Mouse (Mus musculus) CH12.LX (cell line): ENCODE data around the gene Acadl. TPM values are rescaled to one million over a fixed set of nuclear protein-coding genes. Genes with fewer than 3 reads are reported as not detected.

Experiments
- DNase-seq: peaks from one replicate; pipeline ENCODE4 v3.0.0-alpha.2; 2013; ENCODE audit errors: extremely low read depth
- H3K27ac ChIP-seq: 2 replicates; pipeline ENCODE4 v1.5.1; 2012; ENCODE audit warnings: low read depth, mild to moderate bottlenecking, control low read depth, moderate library complexity; ENCODE audit not compliant: insufficient read depth
- H3K27me3 ChIP-seq: replicated peaks from 2 replicates; pipeline ENCODE3; 2012; ENCODE audit warnings: inconsistent platforms
- H3K36me3 ChIP-seq, 2 experiments: replicated peaks in 1 of 2; 2 replicates each; pipeline versions ENCODE3 to v1.6.1; 2012; ENCODE audit warnings: inconsistent platforms in 1 of 2, low read length in 1 of 2, mild to moderate bottlenecking in 1 of 2, mixed read lengths in 1 of 2, moderate library complexity in 1 of 2; ENCODE audit not compliant: control insufficient read depth in 1 of 2, insufficient read depth in 1 of 2
- H3K4me1 ChIP-seq, 2 experiments: 2 replicates each; pipeline ENCODE4 v1.6.1; 2012; ENCODE audit warnings: inconsistent platforms in 1 of 2, moderate library complexity in 1 of 2; ENCODE audit not compliant: insufficient read depth in 2 of 2, control insufficient read depth in 1 of 2
- H3K4me2 ChIP-seq: 2 replicates; pipeline ENCODE4 v1.6.1; 2012; ENCODE audit warnings: low read depth, mild to moderate bottlenecking, control low read depth; ENCODE audit not compliant: poor library complexity, insufficient read depth, severe bottlenecking
- H3K4me3 ChIP-seq, 3 experiments: fragments of 150-350 bp in 1 of 3; sonication (generic) in 1 of 3; replicated peaks in 1 of 3; 2 replicates each; pipeline versions ENCODE3 to v1.5.1; 2011 to 2012; ENCODE audit warnings: low read depth in 2 of 3, low read length in 2 of 3, mild to moderate bottlenecking in 2 of 3, moderate library complexity in 2 of 3, control low read depth in 1 of 3, improper control_type of control experiment in 1 of 3, inconsistent platforms in 1 of 3, mixed read lengths in 1 of 3; ENCODE audit not compliant: poor library complexity in 1 of 3
- H3K79me2 ChIP-seq: replicated peaks from 2 replicates; pipeline ENCODE4 v1.6.1; 2012; ENCODE audit warnings: mild to moderate bottlenecking, moderate library complexity; ENCODE audit not compliant: control insufficient read depth, poor library complexity, insufficient read depth, severe bottlenecking; ENCODE audit errors: extremely low read depth
- H3K9ac ChIP-seq: 2 replicates; pipeline ENCODE4 v1.6.1; 2012; ENCODE audit warnings: low read depth, mild to moderate bottlenecking, control low read depth, moderate library complexity; ENCODE audit not compliant: insufficient read depth
- H3K9me3 ChIP-seq: replicated peaks from 2 replicates; pipeline ENCODE3; 2012; ENCODE audit warnings: low read length, inconsistent platforms, mixed read lengths
- CTCF ChIP-seq, 2 experiments: IDR thresholded peaks in 1 of 2; conservative IDR thresholded peaks in 1 of 2; 2 replicates each; pipeline ENCODE4 v1.5.1; 2011 to 2012; ENCODE audit warnings: low read depth in 2 of 2, low read length in 2 of 2, improper control_type of control experiment in 1 of 2, inconsistent platforms in 1 of 2, mild to moderate bottlenecking in 1 of 2, moderate library complexity in 1 of 2
- ELF1 ChIP-seq: IDR thresholded peaks from 2 replicates; pipeline ENCODE4 v1.6.1; 2014; ENCODE audit warnings: low read depth, mild to moderate bottlenecking, inconsistent platforms, low read length, improper control_type of control experiment
- ETS1 ChIP-seq: conservative IDR thresholded peaks from 2 replicates; pipeline ENCODE4 v1.6.1; 2012; ENCODE audit warnings: low read depth, mild to moderate bottlenecking, inconsistent platforms, low read length, improper control_type of control experiment, moderate library complexity
- JUND ChIP-seq: conservative IDR thresholded peaks from 2 replicates; pipeline ENCODE4 v1.6.1; 2011; ENCODE audit warnings: low read depth, low read length, improper control_type of control experiment
- MAFK ChIP-seq: IDR thresholded peaks from 2 replicates; pipeline ENCODE4 v1.6.1; 2011; ENCODE audit warnings: low read length, improper control_type of control experiment; ENCODE audit not compliant: insufficient replicate concordance
- MAX ChIP-seq: IDR thresholded peaks from 2 replicates; pipeline ENCODE4 v1.6.1; 2011; ENCODE audit warnings: low read length, improper control_type of control experiment
- MAZ ChIP-seq: IDR thresholded peaks from 2 replicates; pipeline ENCODE4 v1.6.1; 2012; ENCODE audit warnings: low read depth, mild to moderate bottlenecking, inconsistent platforms, low read length, improper control_type of control experiment, moderate library complexity
- MXI1 ChIP-seq: IDR thresholded peaks from 2 replicates; pipeline ENCODE4 v1.6.1; 2011; ENCODE audit warnings: mild to moderate bottlenecking, low read depth, low read length, improper control_type of control experiment
- PAX5 ChIP-seq: IDR thresholded peaks from 2 replicates; pipeline ENCODE4 v1.6.1; 2012; ENCODE audit warnings: low read length, inconsistent platforms, mixed read lengths
- POLR2A ChIP-seq: IDR thresholded peaks from 2 replicates; pipeline ENCODE4 v1.6.1; 2011; ENCODE audit warnings: low read depth, mild to moderate bottlenecking, improper control_type of control experiment, low read length
- POLR2AphosphoS2 ChIP-seq: IDR thresholded peaks from 2 replicates; pipeline ENCODE4 v1.6.1; 2011; ENCODE audit warnings: low read depth, low read length, improper control_type of control experiment
- SMC3 ChIP-seq: IDR thresholded peaks from 2 replicates; pipeline ENCODE4 v1.6.1; 2011; ENCODE audit warnings: low read depth, low read length, improper control_type of control experiment
- TBP ChIP-seq: conservative IDR thresholded peaks from 2 replicates; pipeline ENCODE4 v1.6.1; 2011; ENCODE audit warnings: low read depth, low read length, improper control_type of control experiment
- USF2 ChIP-seq: conservative IDR thresholded peaks from 2 replicates; pipeline ENCODE4 v1.6.1; 2011; ENCODE audit warnings: low read depth, low read length, improper control_type of control experiment
- ZKSCAN1 ChIP-seq: IDR thresholded peaks from 2 replicates; pipeline ENCODE4 v1.6.1; 2012; ENCODE audit warnings: low read depth, inconsistent platforms, low read length, improper control_type of control experiment, borderline replicate concordance
- ZMIZ1 ChIP-seq: IDR thresholded peaks from 2 replicates; pipeline ENCODE4 v1.6.1; 2012; ENCODE audit warnings: low read depth, mild to moderate bottlenecking, inconsistent platforms, low read length, improper control_type of control experiment
- dilution Hi-C: fragments of 300-500 bp; cut with MboI; formaldehyde crosslinking; loops from 2 replicates; pipeline ENCODE4 v1.14.3; 2020; ENCODE audit warnings: low sequenced_read_pairs; ENCODE audit not compliant: extremely low pct_unique_long_range_greater_than_20kb, extremely low pct_ligation_motif_present
- in situ Hi-C: fragments of 300-500 bp; cut with MboI; formaldehyde crosslinking; loops from 3 replicates; pipeline ENCODE4 v1.14.3; 2019; ENCODE audit warnings: low sequenced_read_pairs, low pct_ligation_motif_present, low pct_unique_long_range_greater_than_20kb, mixed read lengths
- polyA plus RNA-seq: library from polyadenylated mRNA; unstranded; fragments of >175 nt; gene quantifications from 2 replicates; pipeline ENCODE4 v1.2.1, GENCODE M21; 2012; ENCODE audit warnings: low read depth; ENCODE audit not compliant: insufficient read length
- total RNA-seq, 2 experiments: library from RNA; depleted of rRNA; stranded (reverse); fragments of 300-350 nt in 1 of 2; fragments of >200 nt in 1 of 2; gene quantifications; 2 replicates each; pipeline ENCODE4 v1.2.3; 2012 to 2014

Gene Acadl
- total and polyA plus RNA-seq, 3 experiments, result 24.7 to 58.9 (median 26.2) TPM

- Histone ChIP-seq H3K27me3 (no peaks in the 10 kb centered on the region), H3K4me1 (peaks cover 0 to 22% of the 10 kb centered on the region in 2 experiments; a peak in 2 of 4 replicates), H3K27ac (no peak overlapping the region), H3K4me3 (no peak overlapping the region), H3K79me2 (no peaks in the 10 kb centered on the region), H3K9ac (no peak overlapping the region), H3K4me2 (no peak overlapping the region), H3K36me3 (peaks cover 45 to 57% of the 10 kb centered on the region in 2 experiments), H3K9me3 (no peaks in the 10 kb centered on the region)
- TF ChIP-seq MAZ (no peak), JUND (no peak), SMC3 (no peak), POLR2A (no peak), POLR2AphosphoS2 (no peak), MXI1 (no peak), ZMIZ1 (no peak), MAX (no peak), ELF1 (no peak), ETS1 (no peak)
- in situ Hi-C loops (no loop called here), dilution Hi-C loops (no loop called here)
- no peak for DNase-seq
These were observed 21.1 kb downstream of the Acadl start for GRCm38 (mm10) chr1:66841938-66842337.

GRCm38 (mm10) chr1:66841510-66841909 is 21.6 kb downstream of the Acadl start:
- H3K4me3 ChIP-seq, result no peak overlapping the region
- no peak overlapping the region for H3K4me2 ChIP-seq
- H3K36me3 ChIP-seq, result peaks cover 44 to 57% of the 10 kb centered on the region in 2 experiments
- no peak for DNase-seq
- in situ Hi-C loops, result no loop called here
- no peak overlapping the region for H3K9ac ChIP-seq
- no peak for TF ChIP-seq CTCF (conservative IDR thresholded peaks at IDR 0.05 in 1 of 2, IDR thresholded peaks at IDR 0.05 in 1 of 2; ENCODE audit: low read depth in 2 of 2, low read length in 2 of 2)
- no peak for TF ChIP-seq USF2
- TF ChIP-seq POLR2AphosphoS2, result no peak
- TF ChIP-seq MAX, result no peak
- no peak for TF ChIP-seq ZKSCAN1
- no peak for TF ChIP-seq ZMIZ1
- TF ChIP-seq MAFK, result peak; percentile 91
- TF ChIP-seq TBP, result no peak
- TF ChIP-seq PAX5, result no peak
- peaks cover 0 to 24% of the 10 kb centered on the region in 2 experiments; a peak in 2 of 4 replicates for H3K4me1 ChIP-seq
- H3K27me3 ChIP-seq, result no peaks in the 10 kb centered on the region
- H3K9me3 ChIP-seq, result no peaks in the 10 kb centered on the region
- no peaks in the 10 kb centered on the region for H3K79me2 ChIP-seq
- H3K27ac ChIP-seq, result no peak overlapping the region
- dilution Hi-C loops, result no loop called here
